Mouse (Mus musculus) megakaryocyte, embryonic 14.5 days (primary cell): Measurements from ENCODE around the gene Tsen2.

Source experiments
- FLI1 ChIP-seq: IDR thresholded peaks from 2 replicates; pipeline ENCODE4 v1.6.1; 2012; ENCODE audit warnings: low read length, inconsistent platforms, mixed read lengths
- GATA1 ChIP-seq: IDR thresholded peaks from 3 replicates; pipeline ENCODE4 v1.6.1; 2012; ENCODE audit warnings: mixed read lengths, low read length, inconsistent platforms, borderline replicate concordance

GRCm38 (mm10) chr6:115521923-115522322, 22.5 kb upstream of the Tsen2 start:
- no peak for TF ChIP-seq FLI1
- TF ChIP-seq GATA1, result no peak
